Mouse (Mus musculus) c-Kit-positive CD71-positive TER-119-negative erythroid progenitor cells, embryonic 14.5 days (primary cell): ENCODE measurements around the gene Dap3.
"Not testable (repeated sequence)": the region's sequence is repeated elsewhere in the genome, so short reads cannot be mapped to it uniquely, and the experiment has no call there.

ENCODE experiments used
- DNase-seq: peaks from one replicate; pipeline ENCODE4 v3.0.0-alpha.2; 2013; ENCODE audit warnings: low read depth

The Dap3 gene

GRCm38 (mm10) chr3:88913511-88914383 lies 37.2 kb downstream of the Dap3 start, which contains the start of gene Msto1:
TSS of gene Msto1 (minus strand) at chr3:88913999.
- DNase-seq: peak; percentile 89

GRCm38 (mm10) chr3:88912585-88912984 lies 38.4 kb downstream of the Dap3 start:
- no peak for DNase-seq

- no peak for DNase-seq
Observed at GRCm38 (mm10) chr3:88906393-88907159, 44.4 kb downstream of the Dap3 start.

- DNase-seq: no peak
Observed at GRCm38 (mm10) chr3:88905741-88906140, 45.2 kb downstream of the Dap3 start.

- DNase-seq: no peak
Observed at GRCm38 (mm10) chr3:88905209-88905608, 45.8 kb downstream of the Dap3 start.

GRCm38 (mm10) chr3:88904803-88905202 lies 46.2 kb downstream of the Dap3 start:
- no peak for DNase-seq

- not testable (repeated sequence) for DNase-seq
Observed at GRCm38 (mm10) chr3:88893011-88893410, 58.0 kb downstream of the Dap3 start.

GRCm38 (mm10) chr3:88882536-88882935 lies 68.4 kb downstream of the Dap3 start:
- DNase-seq: not testable (repeated sequence)
